Mouse (Mus musculus) liver, embryonic 14.5 days (tissue): ENCODE results near the gene Pex13.

Experiments used
- CTCF ChIP-seq: IDR thresholded peaks from 2 replicates; pipeline ENCODE4 v1.5.1; 2016; ENCODE audit warnings: antibody characterized with exemption, low read depth, control low read depth
- EP300 ChIP-seq: IDR thresholded peaks from 2 replicates; pipeline ENCODE4 v1.6.1; 2016; ENCODE audit warnings: antibody characterized with exemption, low read depth

- TF ChIP-seq CTCF: no peak
- TF ChIP-seq EP300: no peak
Measured at GRCm38 (mm10) chr11:23701831-23702230, 36.1 kb upstream of the Pex13 start.
